Mouse (Mus musculus) cerebellum, adult 2 months (tissue): ENCODE results near the gene 1700092M07Rik.

Experiments
- CTCF ChIP-seq: fragments of 200-500 bp; IDR thresholded peaks from 2 replicates; pipeline ENCODE4 v1.5.1; 2011; ENCODE audit warnings: low read depth, mild to moderate bottlenecking, control low read depth, low read length, moderate library complexity, borderline replicate concordance; ENCODE audit not compliant: insufficient read depth
- POLR2A ChIP-seq: fragments of 200-500 bp; IDR thresholded peaks from 2 replicates; pipeline ENCODE4 v1.6.1; 2011; ENCODE audit warnings: low read length, control low read depth, borderline replicate concordance; ENCODE audit not compliant: insufficient read depth

GRCm38 (mm10) chr19:8723574-8724346, 16.8 kb upstream of the 1700092M07Rik start:
- no peak for TF ChIP-seq CTCF
- no peak for TF ChIP-seq POLR2A
